Mouse (Mus musculus) small intestine, adult 2 months (tissue): ENCODE results near the gene Tnfrsf13c.

Experiments used
- CTCF ChIP-seq: fragments of 200-500 bp; IDR thresholded peaks from 2 replicates; pipeline ENCODE4 v1.5.1; 2012; ENCODE audit warnings: low read depth, mild to moderate bottlenecking, control low read depth, inconsistent platforms, low read length, moderate library complexity, mixed read lengths; ENCODE audit not compliant: insufficient replicate concordance, insufficient read length; ENCODE audit errors: extremely low read depth
- POLR2A ChIP-seq: fragments of 200-500 bp; IDR thresholded peaks from 2 replicates; pipeline ENCODE4 v1.6.1; 2012; ENCODE audit warnings: low read depth, mild to moderate bottlenecking, control low read depth, inconsistent platforms, low read length, moderate library complexity

GRCm38 (mm10) chr15:82208307-82208706 is 15.9 kb downstream of the Tnfrsf13c start:
- no peak for TF ChIP-seq POLR2A
- no peak for TF ChIP-seq CTCF
